Mouse (Mus musculus): ENCODE measurements around the gene Stk32b. TPM values are rescaled to one million over a fixed set of nuclear protein-coding genes. Genes with fewer than 3 reads are reported as not detected.

Gene Stk32b
- polyA plus RNA-seq, 1 experiment from 2014 or later, result 0.50 TPM

- WGBS, result 70% methylated on average over 2 of the region's 2 CpGs
Observed at GRCm38 (mm10) chr5:37730781-37731180, 13.8 kb upstream of the Stk32b start.

GRCm38 (mm10) chr5:37725220-37725886 is 8.4 kb upstream of the Stk32b start:
- Histone ChIP-seq H3K9me3 (ENCODE audit: control insufficient read depth, low read length) (no peaks in the 10 kb centered on the region), H3K9ac (ENCODE audit: low read length) (no peak overlapping the region), H3K4me1 (replicated peaks; ENCODE audit: control insufficient read depth, insufficient read depth, low read length) (no peaks in the 10 kb centered on the region; the same call in 1 of the 2 replicates), H3K36me3 (ENCODE audit: control insufficient read depth, insufficient read depth, low read length) (no peaks in the 10 kb centered on the region), H3K27me3 (ENCODE audit: control insufficient read depth, insufficient read depth, low read depth, low read length) (no peaks in the 10 kb centered on the region), H3K27ac (ENCODE audit: low read length) (no peak overlapping the region), H3K4me2 (ENCODE audit: low read depth, low read length) (no peak overlapping the region), H3K4me3 (ENCODE audit: low read length) (no peak overlapping the region)
- 46% methylated on average over 4 of the region's 4 CpGs for WGBS
- ATAC-seq (ENCODE audit: low read depth), result no peak

More at GRCm38 (mm10) chr5:37730781-37731180, 13.8 kb upstream of the Stk32b start:
- Histone ChIP-seq H3K9ac (ENCODE audit: low read length) (no peak overlapping the region), H3K4me1 (replicated peaks; ENCODE audit: control insufficient read depth, insufficient read depth, low read length) (no peaks in the 10 kb centered on the region), H3K27ac (ENCODE audit: low read length) (no peak overlapping the region), H3K4me3 (ENCODE audit: low read length) (no peak overlapping the region), H3K27me3 (ENCODE audit: control insufficient read depth, insufficient read depth, low read depth, low read length) (no peaks in the 10 kb centered on the region), H3K4me2 (ENCODE audit: low read depth, low read length) (no peak overlapping the region), H3K9me3 (ENCODE audit: control insufficient read depth, low read length) (no peaks in the 10 kb centered on the region), H3K36me3 (ENCODE audit: control insufficient read depth, insufficient read depth, low read length) (no peaks in the 10 kb centered on the region)
- no peak for ATAC-seq (ENCODE audit: low read depth)

- H3K36me3 ChIP-seq (ENCODE audit: control insufficient read depth, insufficient read depth, low read length), result no peaks in the 10 kb centered on the region
- 13% methylated on average over 6 of the region's 6 CpGs for WGBS
- H3K4me3 ChIP-seq (ENCODE audit: low read length), result no peak overlapping the region
- no peak overlapping the region for H3K9ac ChIP-seq (ENCODE audit: low read length)
- H3K9me3 ChIP-seq (ENCODE audit: control insufficient read depth, low read length), result no peaks in the 10 kb centered on the region
- no peak for ATAC-seq (ENCODE audit: low read depth)
- H3K4me1 ChIP-seq (replicated peaks; ENCODE audit: control insufficient read depth, insufficient read depth, low read length), result peaks cover 6% of the 10 kb centered on the region; the same call in 1 of the 2 replicates
- H3K27ac ChIP-seq (ENCODE audit: low read length), result no peak overlapping the region
- H3K27me3 ChIP-seq (ENCODE audit: control insufficient read depth, insufficient read depth, low read depth, low read length), result peaks cover 12% of the 10 kb centered on the region
- H3K4me2 ChIP-seq (ENCODE audit: low read depth, low read length), result no peak overlapping the region
Observed at GRCm38 (mm10) chr5:37720670-37721069, 3.7 kb upstream of the Stk32b start.

GRCm38 (mm10) chr5:37717384-37717963 is 503 bp upstream of the Stk32b start:
- H3K9me3 ChIP-seq (ENCODE audit: control insufficient read depth, low read length), result no peaks in the 10 kb centered on the region
- H3K4me3 ChIP-seq (ENCODE audit: low read length), result peak overlapping the region; percentile 44
- peak overlapping the region; percentile 1; the same call in 1 of the 2 replicates for H3K9ac ChIP-seq (ENCODE audit: low read length)
- ATAC-seq (ENCODE audit: low read depth), result peak; percentile 60
- no peak overlapping the region for H3K27ac ChIP-seq (ENCODE audit: low read length)
- no peaks in the 10 kb centered on the region for H3K36me3 ChIP-seq (ENCODE audit: control insufficient read depth, insufficient read depth, low read length)
- WGBS, result 1% methylated on average over 14 of the region's 14 CpGs
- H3K27me3 ChIP-seq (ENCODE audit: control insufficient read depth, insufficient read depth, low read depth, low read length), result peaks cover 14% of the 10 kb centered on the region
- peaks cover 6% of the 10 kb centered on the region; the same call in 1 of the 2 replicates for H3K4me1 ChIP-seq (replicated peaks; ENCODE audit: control insufficient read depth, insufficient read depth, low read length)
- peak overlapping the region; percentile 70 for H3K4me2 ChIP-seq (ENCODE audit: low read depth, low read length)

- H3K9ac ChIP-seq (ENCODE audit: low read length), result no peak overlapping the region
- 55% methylated on average over 5 of the region's 5 CpGs for WGBS
- no peak overlapping the region for H3K4me2 ChIP-seq (ENCODE audit: low read depth, low read length)
- H3K4me1 ChIP-seq (replicated peaks; ENCODE audit: control insufficient read depth, insufficient read depth, low read length), result no peaks in the 10 kb centered on the region
- no peaks in the 10 kb centered on the region for H3K27me3 ChIP-seq (ENCODE audit: control insufficient read depth, insufficient read depth, low read depth, low read length)
- H3K9me3 ChIP-seq (ENCODE audit: control insufficient read depth, low read length), result peaks cover 4% of the 10 kb centered on the region; the same call in 1 of the 2 replicates
- H3K27ac ChIP-seq (ENCODE audit: low read length), result no peak overlapping the region
- ATAC-seq (ENCODE audit: low read depth), result no peak
- H3K4me3 ChIP-seq (ENCODE audit: low read length), result no peak overlapping the region
- no peaks in the 10 kb centered on the region for H3K36me3 ChIP-seq (ENCODE audit: control insufficient read depth, insufficient read depth, low read length)
Observed at GRCm38 (mm10) chr5:37709257-37709904, 7.6 kb downstream of the Stk32b start.

- Histone ChIP-seq H3K9ac (ENCODE audit: low read length) (no peak overlapping the region), H3K4me3 (ENCODE audit: low read length) (no peak overlapping the region), H3K4me2 (ENCODE audit: low read depth, low read length) (no peak overlapping the region), H3K27ac (ENCODE audit: low read length) (no peak overlapping the region), H3K36me3 (ENCODE audit: control insufficient read depth, insufficient read depth, low read length) (no peaks in the 10 kb centered on the region), H3K27me3 (ENCODE audit: control insufficient read depth, insufficient read depth, low read depth, low read length) (no peaks in the 10 kb centered on the region), H3K9me3 (ENCODE audit: control insufficient read depth, low read length) (peaks cover 4% of the 10 kb centered on the region; the same call in 1 of the 2 replicates), H3K4me1 (replicated peaks; ENCODE audit: control insufficient read depth, insufficient read depth, low read length) (no peaks in the 10 kb centered on the region)
- WGBS, result 62% methylated on average over 3 of the region's 3 CpGs
- ATAC-seq (ENCODE audit: low read depth), result no peak
Observed at GRCm38 (mm10) chr5:37708124-37708523, 8.8 kb downstream of the Stk32b start.

GRCm38 (mm10) chr5:37704962-37705361 is 12.0 kb downstream of the Stk32b start:
- H3K27me3 ChIP-seq (ENCODE audit: control insufficient read depth, insufficient read depth, low read depth, low read length), result no peaks in the 10 kb centered on the region
- no peak overlapping the region for H3K27ac ChIP-seq (ENCODE audit: low read length)
- peaks cover 4% of the 10 kb centered on the region; the same call in 1 of the 2 replicates for H3K9me3 ChIP-seq (ENCODE audit: control insufficient read depth, low read length)
- 67% methylated on average over 2 of the region's 2 CpGs for WGBS
- no peaks in the 10 kb centered on the region for H3K36me3 ChIP-seq (ENCODE audit: control insufficient read depth, insufficient read depth, low read length)
- H3K4me2 ChIP-seq (ENCODE audit: low read depth, low read length), result no peak overlapping the region
- no peak for ATAC-seq (ENCODE audit: low read depth)
- no peak overlapping the region for H3K4me3 ChIP-seq (ENCODE audit: low read length)
- H3K4me1 ChIP-seq (replicated peaks; ENCODE audit: control insufficient read depth, insufficient read depth, low read length), result no peaks in the 10 kb centered on the region
- H3K9ac ChIP-seq (ENCODE audit: low read length), result no peak overlapping the region

GRCm38 (mm10) chr5:37699757-37700156 is 17.2 kb downstream of the Stk32b start:
- H3K9me3 ChIP-seq (ENCODE audit: control insufficient read depth, low read length), result no peaks in the 10 kb centered on the region
- WGBS, result 53% methylated on average over 12 of the region's 12 CpGs
- H3K36me3 ChIP-seq (ENCODE audit: control insufficient read depth, insufficient read depth, low read length), result no peaks in the 10 kb centered on the region
- H3K9ac ChIP-seq (ENCODE audit: low read length), result no peak overlapping the region
- ATAC-seq (ENCODE audit: low read depth), result no peak
- H3K4me2 ChIP-seq (ENCODE audit: low read depth, low read length), result no peak overlapping the region
- no peak overlapping the region for H3K27ac ChIP-seq (ENCODE audit: low read length)
- H3K27me3 ChIP-seq (ENCODE audit: control insufficient read depth, insufficient read depth, low read depth, low read length), result no peaks in the 10 kb centered on the region
- H3K4me1 ChIP-seq (replicated peaks; ENCODE audit: control insufficient read depth, insufficient read depth, low read length), result no peaks in the 10 kb centered on the region
- no peak overlapping the region for H3K4me3 ChIP-seq (ENCODE audit: low read length)

- no peak overlapping the region for H3K4me3 ChIP-seq (ENCODE audit: low read length)
- 81% methylated on average over 7 of the region's 7 CpGs for WGBS
Observed at GRCm38 (mm10) chr5:37697286-37697685, 19.7 kb downstream of the Stk32b start.

More at GRCm38 (mm10) chr5:37697286-37697685, 19.7 kb downstream of the Stk32b start:
- no peaks in the 10 kb centered on the region for H3K36me3 ChIP-seq (ENCODE audit: control insufficient read depth, insufficient read depth, low read length)
- H3K9me3 ChIP-seq (ENCODE audit: control insufficient read depth, low read length), result no peaks in the 10 kb centered on the region
- no peak overlapping the region for H3K9ac ChIP-seq (ENCODE audit: low read length)
- H3K27ac ChIP-seq (ENCODE audit: low read length), result no peak overlapping the region
- no peak for ATAC-seq (ENCODE audit: low read depth)
- H3K4me1 ChIP-seq (replicated peaks; ENCODE audit: control insufficient read depth, insufficient read depth, low read length), result no peaks in the 10 kb centered on the region
- H3K4me2 ChIP-seq (ENCODE audit: low read depth, low read length), result no peak overlapping the region
- no peaks in the 10 kb centered on the region for H3K27me3 ChIP-seq (ENCODE audit: control insufficient read depth, insufficient read depth, low read depth, low read length)

Data from lung, embryonic 16.5 days (tissue).